Mouse (Mus musculus): Measurements from ENCODE around the gene Bmyc.
"Not testable (repeated sequence)": the region's sequence is repeated elsewhere in the genome, so short reads cannot be mapped to it uniquely, and the experiment has no call there.

The Bmyc gene

DNA sequence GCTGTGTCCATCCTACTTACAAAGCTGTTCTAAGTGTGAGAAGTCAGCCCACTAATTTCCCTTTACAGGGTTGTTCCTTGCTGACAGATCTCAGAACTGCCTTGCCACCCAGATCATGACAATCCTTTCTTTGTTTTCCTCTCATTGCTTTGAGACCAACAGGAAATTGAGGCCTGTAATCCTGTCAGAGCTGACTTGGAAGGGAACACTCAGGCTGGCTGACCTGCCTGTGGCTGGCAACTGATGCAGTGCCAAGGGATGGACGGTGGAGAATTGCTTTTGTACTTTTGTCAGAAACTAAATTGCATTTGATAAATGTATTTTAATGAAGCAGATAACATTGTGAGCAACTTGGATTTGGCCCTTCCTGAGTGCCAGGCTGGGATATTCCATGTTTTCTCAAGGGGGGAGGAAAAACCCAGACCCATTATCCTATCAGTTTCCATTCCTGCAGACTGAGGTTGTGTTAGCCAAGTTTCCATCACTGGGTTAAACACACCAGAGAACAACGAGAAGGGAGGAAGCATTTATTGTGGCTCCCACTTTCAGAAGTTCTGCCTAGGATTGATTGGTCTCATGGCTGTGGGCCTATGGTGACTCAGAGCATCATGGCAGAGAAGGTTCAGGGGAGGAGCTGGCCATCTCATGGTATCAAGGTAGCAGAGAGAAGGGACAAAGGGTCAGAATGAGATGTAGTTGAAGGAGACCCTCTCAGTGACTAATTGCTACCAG, 26.8 kb downstream of the Bmyc start:
- no peak for DNase-seq

DNA sequence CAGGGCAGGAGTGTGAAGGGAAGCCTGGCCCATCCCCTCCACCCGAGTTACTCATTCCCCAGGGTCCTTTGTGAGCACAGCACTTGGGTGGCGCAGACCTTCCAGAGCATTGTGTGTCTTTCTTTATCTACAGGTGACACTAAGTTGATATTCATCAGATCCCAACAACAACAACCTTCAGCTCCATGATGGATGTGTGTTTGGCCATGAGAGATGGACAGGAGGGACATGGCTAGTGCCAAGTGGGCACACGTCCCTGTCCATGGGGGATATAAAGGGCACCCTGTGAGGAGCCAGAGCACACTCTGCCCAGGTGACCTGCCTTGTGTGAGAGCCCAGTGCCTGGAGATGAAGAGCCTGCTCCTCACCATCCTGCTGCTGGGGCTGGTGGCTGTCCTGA, 30.2 kb downstream of the Bmyc start, which contains the start of gene Obp2b:
Gene Obp2b, plus strand, starts transcription at position 301 of the 400 bp plus-strand sequence.
- DNase-seq: not testable (repeated sequence)

DNA sequence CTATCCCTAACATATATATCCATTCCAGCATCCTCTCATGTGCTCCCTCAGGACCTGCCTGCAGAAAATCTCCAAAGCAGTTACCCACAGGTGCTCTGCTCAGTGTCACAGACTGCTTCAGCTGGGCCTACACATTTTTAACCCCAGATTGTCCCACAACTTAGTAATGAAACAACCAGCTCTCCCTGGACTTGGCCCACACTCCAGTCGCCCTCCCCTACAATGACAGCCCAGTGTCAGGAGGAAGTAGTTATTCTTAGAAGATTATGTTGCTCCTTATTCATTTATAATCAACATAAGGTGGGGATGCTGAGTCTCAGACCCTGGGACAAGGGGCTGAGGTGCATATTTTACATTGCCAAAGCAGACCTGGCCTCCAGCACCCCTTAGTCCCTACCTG, 35.1 kb downstream of the Bmyc start:
- DNase-seq: no peak

DNA sequence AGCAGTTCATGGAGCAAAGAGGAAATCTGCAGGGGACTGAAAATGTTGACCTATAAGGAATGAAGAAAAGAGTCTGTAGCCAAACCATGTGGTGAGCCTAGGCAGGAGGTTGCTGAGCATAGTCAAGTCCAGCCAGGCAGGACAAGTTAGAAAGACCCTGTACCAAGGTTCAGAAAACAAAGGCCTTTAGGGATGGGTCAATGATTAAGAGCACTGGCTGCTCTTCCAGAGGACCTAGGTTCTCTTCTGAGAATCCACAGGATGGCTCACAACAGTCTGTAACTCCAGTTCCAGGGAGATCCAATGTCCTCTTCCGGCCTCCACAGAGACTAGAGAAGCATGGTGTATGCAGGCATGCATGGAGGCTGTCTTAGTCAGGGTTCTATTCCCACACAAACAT, 47.7 kb downstream of the Bmyc start:
- DNase-seq: no peak

Data from cerebellum, adult 11 months (tissue).